8 mouse cellular contexts compared by ENCODE assay signal in genomic region chr11:96876300-96877040, GRCm38 (mm10). TPM values are rescaled to one million over a fixed set of nuclear protein-coding genes. Genes with fewer than 3 reads are reported as not detected.
DNase-seq lines count a peak whose midpoint lies in the region; ATAC-seq lines count a peak whose summit lies in the region.

No protein-coding gene starts in this region.

- H3K27ac ChIP-seq in embryonic facial prominence, embryonic 13.5 days = peak overlapping the region; percentile 68
- peak overlapping the region; percentile 78 for H3K27ac ChIP-seq in limb, embryonic 10.5 days

- H3K9me3 ChIP-seq in embryonic facial prominence, embryonic 13.5 days = no peaks in the 10 kb centered on the region
- H3K9me3 ChIP-seq in limb, embryonic 10.5 days (replicated peaks) = no peaks in the 10 kb centered on the region

- peak overlapping the region; percentile 81 for H3K4me2 ChIP-seq in embryonic facial prominence, embryonic 13.5 days

- H3K36me3 ChIP-seq in embryonic facial prominence, embryonic 13.5 days = no peaks in the 10 kb centered on the region
- no peaks in the 10 kb centered on the region for H3K36me3 ChIP-seq in limb, embryonic 10.5 days

- intact Hi-C loops in gastrocnemius, postnatal 14 days (cut with DNase I; ENCODE audit: low total_unique reads) = no loop called here

- H3K9ac ChIP-seq in embryonic facial prominence, embryonic 13.5 days = peak overlapping the region; percentile 58

- no peak for ATAC-seq in embryonic facial prominence, embryonic 13.5 days (ENCODE audit: insufficient number of reproducible peaks, insufficient read depth, low FRiP score, low TSS enrichment, low read depth)

- peak; percentile 27 to 45 for DNase-seq in layer of hippocampus, postnatal 10 days (ENCODE audit: low spot score in 2 of 2)
- no peak for DNase-seq in layer of hippocampus, adult 8-10 months (ENCODE audit: low spot score in 2 of 2)
- peak; percentile 52 for DNase-seq in limb, embryonic 10.5 days (ENCODE audit: low spot score)
- DNase-seq in retina, embryonic 14.5 days (ENCODE audit: low spot score) = peak; percentile 80
- DNase-seq in gastrocnemius, postnatal 14 days = no peak
- DNase-seq in T-cell, adult 2 months (ENCODE audit: low spot score) = no peak
- DNase-seq in cerebellum, adult 9-11 months = no peak

- 5% methylated on average over 13 of the region's 13 CpGs for WGBS in embryonic facial prominence, embryonic 13.5 days
- WGBS in limb, embryonic 10.5 days = 3% methylated on average over 13 of the region's 13 CpGs

- H3K4me1 ChIP-seq in embryonic facial prominence, embryonic 13.5 days = peaks cover 46% of the 10 kb centered on the region
- H3K4me1 ChIP-seq in limb, embryonic 10.5 days = peaks cover 55% of the 10 kb centered on the region

- H3K4me3 ChIP-seq in embryonic facial prominence, embryonic 13.5 days = peak overlapping the region; percentile 46
- peak overlapping the region; percentile 51 for H3K4me3 ChIP-seq in limb, embryonic 10.5 days

- H3K27me3 ChIP-seq in embryonic facial prominence, embryonic 13.5 days = peaks cover 5% of the 10 kb centered on the region
- H3K27me3 ChIP-seq in limb, embryonic 10.5 days (ENCODE audit: low read depth, poor library complexity, severe bottlenecking) = peaks cover 26% of the 10 kb centered on the region; the same call in 1 of the 2 replicates

RNA-seq across cellular contexts. Expression of gene Copz2, which starts 26.8 kb away (rescaled TPM):
- total RNA-seq in layer of hippocampus, postnatal 10 days (2021) = 1 to 10 TPM; 4.2 to 5.6 TPM
- total RNA-seq in layer of hippocampus, adult 8-10 months (2022) = 10 to 100 TPM in 2 of 4 experiments, 1 to 10 TPM in 2; 8.2 to 11.6 (median 9.5) TPM
- 123 and 125 TPM in 2 replicates for polyA plus RNA-seq in embryonic facial prominence, embryonic 13.5 days (2015; fragmentation: Nextera tagmentation; extraction: Ambion mirVana)
- 25.9 and 39.9 TPM in 2 replicates for polyA plus RNA-seq in limb, embryonic 10.5 days (2016; fragmentation: Nextera tagmentation; extraction: Ambion mirVana)
- total RNA-seq in gastrocnemius, postnatal 14 days (2021) = 10 to 100 TPM; 28.3 to 36.3 TPM

RNA-seq across cellular contexts. Expression of gene Cdk5rap3, which starts 39.8 kb away (rescaled TPM):
- 10 to 100 TPM; 53.4 to 59.6 TPM for total RNA-seq in layer of hippocampus, postnatal 10 days (2021)
- total RNA-seq in layer of hippocampus, adult 8-10 months (2022) = 10 to 100 TPM; 33.9 to 49.1 (median 44.8) TPM
- polyA plus RNA-seq in embryonic facial prominence, embryonic 13.5 days (2015; fragmentation: Nextera tagmentation; extraction: Ambion mirVana) = 89.4 and 94.8 TPM in 2 replicates
- polyA plus RNA-seq in limb, embryonic 10.5 days (2016; fragmentation: Nextera tagmentation; extraction: Ambion mirVana) = 85.3 and 90.0 TPM in 2 replicates
- 10 to 100 TPM; 26.5 to 30.0 TPM for total RNA-seq in gastrocnemius, postnatal 14 days (2021)

RNA-seq across cellular contexts. Expression of gene Nfe2l1, which starts 46.7 kb away (rescaled TPM):
- total RNA-seq in layer of hippocampus, postnatal 10 days (2021) = 100 to 1,000 TPM; 183 to 193 TPM
- 100 to 1,000 TPM; 234 to 271 (median 260) TPM for total RNA-seq in layer of hippocampus, adult 8-10 months (2022)
- 61.7 and 66.5 TPM in 2 replicates for polyA plus RNA-seq in embryonic facial prominence, embryonic 13.5 days (2015; fragmentation: Nextera tagmentation; extraction: Ambion mirVana)
- polyA plus RNA-seq in limb, embryonic 10.5 days (2016; fragmentation: Nextera tagmentation; extraction: Ambion mirVana) = 60.0 and 69.3 TPM in 2 replicates
- 100 to 1,000 TPM; 241 to 268 TPM for total RNA-seq in gastrocnemius, postnatal 14 days (2021)

RNA-seq across cellular contexts. Expression of gene Prr15l, which starts 51.4 kb away (rescaled TPM):
- not detected for total RNA-seq in layer of hippocampus, postnatal 10 days (2021)
- not detected for total RNA-seq in layer of hippocampus, adult 8-10 months (2022)
- 2.4 and 3.4 TPM in 2 replicates for polyA plus RNA-seq in embryonic facial prominence, embryonic 13.5 days (2015; fragmentation: Nextera tagmentation; extraction: Ambion mirVana)
- 0.58 and 0.71 TPM in 2 replicates for polyA plus RNA-seq in limb, embryonic 10.5 days (2016; fragmentation: Nextera tagmentation; extraction: Ambion mirVana)
- total RNA-seq in gastrocnemius, postnatal 14 days (2021) = not detected

Comparison
In these comparisons a context has a peak if more than half of its experiments do, and no peak if none do; other contexts are left out.
1. DNase-seq: peak in layer of hippocampus, postnatal 10 days (2 of 2), limb, embryonic 10.5 days (single experiment) and retina, embryonic 14.5 days (single experiment); none in layer of hippocampus, adult 8-10 months (0 of 2), gastrocnemius, postnatal 14 days (single experiment), T-cell, adult 2 months (single experiment) and cerebellum, adult 9-11 months (single experiment).